Mouse (Mus musculus) CD8-positive naive resting alpha-beta T cell, adult 2 months (primary cell): ENCODE results near the gene Gm21970.
A peak's percentile ranks its signal among the peaks of the same experiment; 100 is the strongest.

Experiments used
- DNase-seq, 2 experiments: peaks; one replicate each; pipeline ENCODE4 v3.0.0; 2022; ENCODE audit warnings: low read depth in 2 of 2, low spot score in 2 of 2

Gm21970 gene

GRCm38 (mm10) chr16:91401569-91402165, 10.1 kb downstream of the Gm21970 start:
- no peak for DNase-seq

DNA sequence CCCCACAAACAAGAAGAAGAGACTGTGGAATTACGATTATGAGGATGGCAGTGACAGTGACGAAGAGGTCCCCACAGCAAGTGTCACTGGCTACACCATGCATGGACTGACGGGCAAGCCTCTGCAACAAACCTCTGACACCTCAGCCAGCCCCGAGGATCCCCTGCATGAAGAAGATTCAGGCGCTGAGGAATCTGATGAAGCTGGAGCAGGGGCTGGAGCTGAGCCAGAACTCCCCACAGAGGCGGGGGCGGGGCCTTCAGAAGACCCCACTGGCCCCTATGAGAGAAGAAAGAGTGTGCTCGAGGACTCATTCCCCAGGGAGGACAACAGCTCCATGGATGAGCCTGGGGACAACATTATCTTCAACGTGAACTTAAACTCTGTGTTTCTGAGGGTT, 12.3 kb downstream of the Gm21970 start:
- DNase-seq: no peak

DNA sequence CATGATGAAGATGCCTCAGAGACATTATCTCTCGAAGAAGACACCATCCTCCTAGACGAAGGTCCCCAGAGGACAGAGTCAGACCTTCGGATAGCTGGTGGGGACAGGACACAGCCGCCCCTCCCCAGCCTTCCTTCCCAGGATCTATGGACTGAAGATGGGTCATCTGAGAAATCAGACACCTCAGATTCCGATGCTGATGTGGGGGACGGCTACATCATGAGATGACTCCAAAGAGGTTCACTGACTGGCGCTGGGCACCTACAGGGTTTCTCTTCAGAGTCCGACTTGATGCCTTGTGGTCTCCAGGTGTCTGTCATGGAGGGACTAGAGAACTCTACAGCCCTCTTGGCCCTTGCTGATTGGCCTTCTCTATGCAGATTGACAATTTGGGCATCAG, 12.7 kb downstream of the Gm21970 start:
- no peak for DNase-seq

DNA sequence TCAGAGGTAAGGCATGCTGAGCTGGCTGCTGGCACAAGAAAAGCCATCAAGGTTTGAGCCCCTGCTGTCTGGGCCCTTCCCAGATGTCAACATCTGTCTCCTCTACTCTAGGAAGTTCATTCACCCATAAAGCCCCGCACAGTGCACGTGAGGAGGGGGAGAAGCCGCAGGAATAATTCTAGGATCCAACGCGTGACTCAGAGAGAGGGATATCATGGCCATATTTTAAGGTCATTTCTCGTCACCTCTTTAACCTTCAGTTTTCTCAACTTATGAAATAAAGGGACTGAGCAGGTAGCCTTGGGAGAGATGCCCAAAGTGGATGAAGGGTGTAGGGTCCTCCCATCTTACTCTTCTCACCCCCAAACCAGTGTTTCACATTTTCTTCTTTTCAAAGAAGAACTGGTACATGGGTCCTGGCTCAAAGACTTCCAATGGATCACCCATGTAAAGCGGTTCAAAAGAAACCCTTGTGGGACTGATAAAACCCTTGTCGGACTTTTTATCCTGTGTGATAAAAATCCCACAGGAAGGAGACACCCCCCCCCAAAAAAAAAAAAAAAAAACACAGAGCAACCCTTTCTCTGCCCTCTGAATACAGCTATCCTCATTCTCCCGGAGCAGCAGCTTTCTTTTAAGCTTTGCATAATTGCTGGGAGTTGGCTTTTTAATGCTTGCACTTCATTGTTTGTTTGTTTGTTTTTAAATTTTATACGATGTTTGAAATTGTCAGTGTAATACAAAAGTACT, 13.5 kb downstream of the Gm21970 start:
- no peak for DNase-seq

GRCm38 (mm10) chr16:91405640-91406584, 14.4 kb downstream of the Gm21970 start, which contains the start of gene Il10rb:
Gene Il10rb (plus strand): TSS chr16:91406164.
- DNase-seq: peak; percentile 60 to 61

GRCm38 (mm10) chr16:91406585-91407220, 15.2 kb downstream of the Gm21970 start:
- DNase-seq: no peak

DNA sequence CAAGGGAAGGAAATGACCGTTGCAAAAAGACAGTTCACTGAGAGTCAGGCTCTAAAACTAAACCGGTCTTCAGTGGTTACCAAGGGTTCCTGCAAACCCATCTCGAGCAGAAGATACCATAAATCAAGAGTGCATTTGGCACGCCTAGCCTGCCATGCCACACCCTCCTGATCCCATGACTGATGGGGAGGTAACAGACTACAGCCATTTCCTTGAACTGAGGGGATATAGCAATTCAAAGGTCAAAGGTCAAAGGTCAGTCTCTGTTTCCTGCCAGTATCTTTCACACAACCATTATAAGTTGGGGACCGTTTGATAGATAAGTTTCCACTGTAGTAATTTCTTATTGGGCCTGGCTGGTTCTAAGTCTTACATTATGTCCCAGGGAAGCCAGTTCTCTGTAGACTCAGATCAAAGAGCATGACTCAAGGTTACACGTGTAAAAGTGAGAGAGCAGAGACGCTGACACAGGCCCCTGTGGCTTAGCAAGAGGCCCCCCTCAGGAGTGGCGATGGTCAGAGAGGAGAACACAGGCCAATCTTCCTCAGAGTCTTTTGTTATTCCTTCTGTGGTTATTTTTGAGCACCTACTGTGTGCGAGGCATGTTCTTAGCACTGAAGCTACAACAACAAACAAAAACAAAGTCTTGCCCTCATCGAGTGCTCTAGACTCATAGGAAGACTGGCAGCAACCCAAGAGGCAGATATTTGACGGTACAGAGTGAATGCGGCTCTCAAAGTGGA, 21.8 kb downstream of the Gm21970 start:
- DNase-seq: no peak

DNA sequence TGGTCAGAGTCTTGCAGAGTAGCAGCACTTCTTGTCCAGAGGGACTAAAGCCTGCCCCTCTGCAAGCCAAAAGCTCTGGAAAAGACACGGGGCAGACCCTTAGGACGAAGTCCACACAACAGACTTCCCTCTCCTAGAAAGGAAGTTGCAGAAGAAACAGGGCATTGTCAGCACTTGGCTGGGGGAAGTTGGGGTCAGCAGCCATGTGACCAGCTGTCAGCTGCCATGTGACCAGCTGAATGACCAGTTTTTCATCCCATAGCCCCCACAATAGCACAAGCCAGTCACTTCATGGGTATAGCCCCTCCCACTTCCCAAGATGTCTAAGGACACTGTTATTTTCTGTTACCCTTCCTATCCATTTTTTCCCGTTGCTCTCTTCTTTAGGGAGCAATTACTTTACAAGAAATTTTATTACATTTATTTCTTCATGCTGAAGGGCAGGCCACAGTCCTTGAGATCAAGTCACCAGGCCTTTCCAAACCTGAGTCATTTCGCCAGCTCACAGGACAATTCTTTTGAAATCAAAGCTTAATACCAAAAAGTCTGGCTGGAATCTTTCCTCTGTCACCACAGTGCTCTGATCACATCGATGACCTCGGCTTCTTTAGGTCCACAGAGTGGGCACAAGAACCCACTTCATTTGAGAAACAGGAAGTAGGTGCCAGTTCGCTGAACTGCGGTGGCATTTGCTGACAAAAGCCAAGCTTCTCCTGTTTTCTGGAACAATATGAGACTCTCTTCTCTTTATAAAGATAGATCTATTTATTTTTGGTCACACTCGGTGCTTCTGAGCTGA, 24.1 kb downstream of the Gm21970 start:
- DNase-seq: no peak

- no peak for DNase-seq
These were observed 24.8 kb downstream of the Gm21970 start for GRCm38 (mm10) chr16:91416357-91416756.

DNA sequence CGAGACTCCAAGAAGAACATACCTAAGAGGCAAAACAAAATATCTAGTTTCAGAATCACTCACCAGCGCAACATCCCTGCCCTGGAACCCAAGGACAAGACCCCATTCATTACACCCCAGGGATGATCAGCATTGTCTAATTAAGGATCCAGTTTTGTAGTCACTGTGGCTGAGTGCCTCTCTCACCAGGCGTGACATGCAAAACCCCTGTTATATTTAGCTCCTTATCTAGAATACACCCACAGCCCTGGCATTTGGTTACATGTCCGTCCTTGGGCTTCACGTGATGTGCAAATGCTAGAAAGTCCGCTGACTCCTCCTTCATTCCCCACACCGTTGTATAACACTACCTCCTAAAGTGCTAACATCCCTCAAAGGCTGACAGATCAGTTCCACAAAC, 25.4 kb downstream of the Gm21970 start:
- DNase-seq: no peak

DNA sequence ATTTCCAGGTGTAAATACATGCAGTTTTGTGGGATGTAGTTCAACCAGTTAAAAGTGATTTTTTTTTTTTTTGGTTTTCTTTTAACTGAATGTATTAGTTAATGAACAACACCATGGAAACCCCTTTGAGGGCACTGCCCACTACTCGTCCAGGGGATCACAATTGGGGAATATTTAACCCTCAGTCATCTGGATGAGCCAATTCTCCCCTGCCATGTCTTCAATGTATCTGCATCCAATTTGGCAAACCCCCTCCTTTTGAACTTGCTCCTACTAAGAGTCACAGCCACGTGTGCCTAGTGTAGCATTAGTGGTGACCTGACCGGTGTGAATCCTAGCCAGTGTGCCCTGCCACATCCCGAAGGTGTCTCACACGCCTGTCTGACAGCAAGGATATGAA, 27.0 kb downstream of the Gm21970 start:
- DNase-seq: no peak

- DNase-seq: no peak
These were observed 34.3 kb downstream of the Gm21970 start for GRCm38 (mm10) chr16:91425816-91426215.

- DNase-seq: no peak
These were observed 35.1 kb downstream of the Gm21970 start for GRCm38 (mm10) chr16:91426586-91426985.

- DNase-seq: no peak
These were observed 35.9 kb downstream of the Gm21970 start for GRCm38 (mm10) chr16:91427461-91427860.

DNA sequence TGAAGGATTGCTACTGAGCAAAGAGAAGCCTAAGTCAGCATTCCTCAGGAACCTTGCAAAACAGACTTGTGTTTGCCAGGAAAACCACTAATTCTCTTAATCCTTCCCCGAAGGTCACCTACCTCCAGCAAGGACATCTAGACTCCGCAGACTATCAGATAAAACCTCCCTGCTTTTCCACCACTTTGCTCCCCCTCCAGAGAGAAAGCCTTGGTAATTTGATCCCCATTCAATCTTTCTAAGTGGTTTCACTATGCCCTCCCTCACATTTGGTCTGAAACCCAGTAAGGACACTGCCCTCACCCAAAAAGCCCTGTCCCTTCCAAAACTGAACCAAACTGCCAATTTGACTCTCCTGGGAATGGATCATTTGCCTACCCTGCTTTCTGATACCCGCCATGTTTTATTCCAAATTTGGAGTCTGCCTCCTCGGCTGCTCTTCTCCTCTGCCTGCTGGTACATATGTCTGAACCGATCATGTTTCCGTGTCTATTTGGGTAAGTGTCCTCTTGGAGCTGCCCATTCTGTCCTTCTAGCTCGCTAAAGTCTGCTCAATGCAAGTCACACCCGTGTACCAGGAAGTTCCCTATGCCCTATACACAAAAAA, 36.8 kb downstream of the Gm21970 start:
- DNase-seq: no peak

DNA sequence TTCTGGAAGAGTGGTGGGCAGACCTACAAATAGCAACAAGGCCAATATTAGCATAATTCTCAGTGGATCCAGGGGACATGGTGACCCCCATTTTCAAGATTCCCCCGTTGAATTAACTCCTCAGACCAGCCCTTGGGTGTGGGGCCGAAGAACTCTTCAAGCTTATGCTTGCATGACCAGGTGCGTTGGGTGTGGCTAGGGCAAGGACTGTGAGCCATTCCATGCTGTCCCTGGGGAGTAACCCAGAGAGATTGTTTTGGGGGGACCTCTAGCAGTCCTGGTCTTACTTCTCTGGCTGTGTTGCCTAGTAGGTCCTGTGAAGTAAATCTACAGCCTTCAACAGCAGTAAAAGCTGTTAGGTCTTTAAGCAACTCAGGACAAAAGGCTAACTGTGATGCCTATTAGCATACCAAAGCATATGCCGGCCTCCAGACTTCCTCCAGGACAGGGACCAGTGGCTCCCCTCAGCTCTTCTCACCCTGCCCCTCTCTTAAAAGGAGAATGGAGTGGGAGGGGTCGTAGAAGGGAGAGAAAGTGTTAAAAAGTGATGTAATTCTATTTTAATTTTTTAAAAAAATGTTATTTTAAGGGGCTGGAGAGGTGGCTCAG, 41.3 kb downstream of the Gm21970 start:
- no peak for DNase-seq

GRCm38 (mm10) chr16:91433329-91433933, 41.9 kb downstream of the Gm21970 start:
- DNase-seq: peak in 1 of 2 experiments; percentile 28

DNA sequence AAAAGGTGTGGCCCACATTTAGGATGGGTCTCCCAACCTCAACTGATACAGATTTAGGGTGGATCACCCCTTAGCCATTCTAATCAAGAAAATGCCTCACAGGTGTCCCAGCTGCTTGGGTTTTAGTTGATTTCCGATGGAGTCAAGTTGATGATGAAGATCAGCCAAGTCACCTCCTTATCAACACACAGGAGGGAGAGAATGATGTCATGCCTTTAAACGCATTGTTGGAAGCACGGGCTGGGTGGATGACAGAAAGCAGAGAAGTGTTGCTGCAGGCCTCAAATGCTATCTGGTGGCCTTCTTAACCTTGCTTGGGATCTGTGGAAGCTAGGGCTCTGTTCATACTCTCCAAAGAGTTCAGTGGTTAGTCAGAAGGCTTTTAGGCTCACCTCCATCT, 42.6 kb downstream of the Gm21970 start:
- DNase-seq: no peak
